In the genomic region with DNA sequence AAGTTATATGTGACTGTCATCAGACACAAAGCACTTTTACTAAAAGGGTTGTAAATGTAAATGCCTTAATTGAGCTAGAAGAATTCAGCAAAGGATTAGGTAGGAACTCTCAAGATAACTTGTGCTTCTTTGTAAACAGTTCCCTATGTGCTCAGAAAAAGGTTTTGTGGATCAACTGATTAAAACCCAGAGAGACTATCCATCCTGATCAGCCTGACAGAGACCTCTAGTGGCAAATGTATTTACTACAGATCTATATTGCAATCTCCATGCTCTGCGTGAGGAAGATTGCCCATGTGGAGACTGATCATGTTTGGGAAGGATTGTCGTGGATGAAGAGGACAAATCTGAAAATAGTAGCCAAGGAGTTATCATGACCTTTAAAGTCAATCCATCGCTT, we compare ENCODE assay signal across 9 mouse cellular contexts. TPM values are rescaled to one million over a fixed set of nuclear protein-coding genes. Genes with fewer than 3 reads are reported as not detected.
DNase-seq lines count a peak whose midpoint lies in the region; ATAC-seq and TF ChIP-seq lines count a peak whose summit lies in the region.
"Had no signal": no experiment of that assay in that cellular context is flagged by ENCODE, and none has a peak within 500 bp of the region (broad histone marks: within the 10 kb centered on the region; RNA-seq: fewer than 3 reads in every experiment).

No protein-coding gene starts in this region.

- H3K9me3 ChIP-seq in forebrain, embryonic 10.5 days, result no peaks in the 10 kb centered on the region
- no peaks in the 10 kb centered on the region for H3K9me3 ChIP-seq in forebrain, embryonic 12.5 days
- no peaks in the 10 kb centered on the region for H3K9me3 ChIP-seq in lung, embryonic 14.5 days (ENCODE audit: low read depth, low read length)
- H3K9me3 ChIP-seq in forebrain, embryonic 16.5 days (ENCODE audit: control insufficient read depth, low read length), result no peaks in the 10 kb centered on the region

- peak; percentile 12 for DNase-seq in forebrain, embryonic 10.5 days (ENCODE audit: extremely low spot score, low spot score)
- peak; percentile 75 for DNase-seq in lung, embryonic 14.5 days
- no peak for DNase-seq in lung, postnatal 14 days
- DNase-seq in adrenal gland, adult 18-20 months (ENCODE audit: low spot score in 2 of 2), result no peak
- no peak for DNase-seq in adrenal gland, adult 2 months
- DNase-seq: cerebellum, postnatal 25 days had no signal

- WGBS in forebrain, embryonic 10.5 days, result 15% methylated on average over 3 of the region's 3 CpGs
- 22% methylated on average over 3 of the region's 3 CpGs for WGBS in forebrain, embryonic 12.5 days
- 10% methylated on average over 3 of the region's 3 CpGs for WGBS in lung, embryonic 14.5 days
- WGBS in forebrain, embryonic 16.5 days, result 25% methylated on average over 3 of the region's 3 CpGs

- no peaks in the 10 kb centered on the region for H3K27me3 ChIP-seq in forebrain, embryonic 10.5 days (ENCODE audit: poor library complexity, severe bottlenecking)
- H3K27me3 ChIP-seq in forebrain, embryonic 12.5 days, result no peaks in the 10 kb centered on the region
- H3K27me3 ChIP-seq in lung, embryonic 14.5 days (ENCODE audit: insufficient read depth, low read length), result no peaks in the 10 kb centered on the region
- no peaks in the 10 kb centered on the region for H3K27me3 ChIP-seq in forebrain, embryonic 16.5 days (replicated peaks; ENCODE audit: control insufficient read depth, insufficient read depth, low read length)

- 0 out of 2 replicates have a peak, but pooled peaks cover 2% of the 10 kb centered on the region for H3K36me3 ChIP-seq in forebrain, embryonic 10.5 days (replicated peaks)
- no peaks in the 10 kb centered on the region for H3K36me3 ChIP-seq in forebrain, embryonic 12.5 days (replicated peaks)
- H3K36me3 ChIP-seq in lung, embryonic 14.5 days (ENCODE audit: insufficient read depth), result no peaks in the 10 kb centered on the region
- no peaks in the 10 kb centered on the region; the same call in 1 of the 2 replicates for H3K36me3 ChIP-seq in forebrain, embryonic 16.5 days (ENCODE audit: control insufficient read depth, insufficient read depth)

- peak; percentile 63 for TF ChIP-seq CTCF in lung, embryonic 14.5 days (IDR thresholded peaks at IDR 0.05; ENCODE audit: low read depth)

- H3K9ac ChIP-seq in forebrain, embryonic 12.5 days, result no peak overlapping the region
- no peak overlapping the region for H3K9ac ChIP-seq in lung, embryonic 14.5 days
- H3K9ac ChIP-seq in forebrain, embryonic 16.5 days (replicated peaks; ENCODE audit: low read depth, low read length), result no peak overlapping the region

- H3K4me2 ChIP-seq in forebrain, embryonic 12.5 days, result no peak overlapping the region
- no peak overlapping the region for H3K4me2 ChIP-seq in lung, embryonic 14.5 days
- no peak overlapping the region for H3K4me2 ChIP-seq in forebrain, embryonic 16.5 days (ENCODE audit: low read length)

- H3K4me1 ChIP-seq in forebrain, embryonic 10.5 days, result peaks cover 4% of the 10 kb centered on the region
- no peaks in the 10 kb centered on the region; the same call in 1 of the 2 replicates for H3K4me1 ChIP-seq in forebrain, embryonic 12.5 days
- no peaks in the 10 kb centered on the region for H3K4me1 ChIP-seq in lung, embryonic 14.5 days (ENCODE audit: insufficient read depth)
- no peaks in the 10 kb centered on the region for H3K4me1 ChIP-seq in forebrain, embryonic 16.5 days (replicated peaks; ENCODE audit: control insufficient read depth, insufficient read depth, low read length)

- no peak overlapping the region for H3K4me3 ChIP-seq in forebrain, embryonic 10.5 days
- no peak overlapping the region for H3K4me3 ChIP-seq in forebrain, embryonic 12.5 days (replicated peaks)
- H3K4me3 ChIP-seq in lung, embryonic 14.5 days (ENCODE audit: low read depth, low read length), result no peak overlapping the region
- no peak overlapping the region for H3K4me3 ChIP-seq in forebrain, embryonic 16.5 days (replicated peaks; ENCODE audit: low read length)

- ATAC-seq in forebrain, embryonic 12.5 days (ENCODE audit: low FRiP score), result no peak
- no peak for ATAC-seq in lung, embryonic 14.5 days (ENCODE audit: insufficient read depth)
- peak; percentile 63 for ATAC-seq in forebrain, embryonic 16.5 days
- peak; percentile 60; the same call in 1 of the 2 replicates for ATAC-seq in neutrophil, adult 5-6 weeks (ENCODE audit: extremely low read depth, insufficient number of reproducible peaks, low FRiP score, poor library complexity, severe bottlenecking)

- no peak overlapping the region for H3K27ac ChIP-seq in forebrain, embryonic 10.5 days
- no peak overlapping the region for H3K27ac ChIP-seq in forebrain, embryonic 12.5 days
- no peak overlapping the region for H3K27ac ChIP-seq in lung, embryonic 14.5 days (ENCODE audit: low read depth)
- no peak overlapping the region for H3K27ac ChIP-seq in forebrain, embryonic 16.5 days (ENCODE audit: low read length)

RNA-seq across cellular contexts. Expression of a gene that starts 19.8 kb away (rescaled TPM):
- polyA plus RNA-seq in forebrain, embryonic 10.5 days (2016; fragmentation: Nextera tagmentation; extraction: Ambion mirVana), result 99.3 and 107 TPM in 2 replicates
- polyA plus RNA-seq in forebrain, embryonic 12.5 days (2016; fragmentation: Nextera tagmentation; extraction: Ambion mirVana), result 126 and 139 TPM in 2 replicates
- polyA plus RNA-seq in lung, embryonic 14.5 days (2014; fragmentation: Nextera tagmentation; extraction: Ambion mirVana), result 129 and 135 TPM in 2 replicates
- polyA plus RNA-seq in forebrain, embryonic 16.5 days (2015; fragmentation: Nextera tagmentation; extraction: Ambion mirVana), result 78.0 and 96.6 TPM in 2 replicates
- 413 and 456 TPM in 2 replicates for total RNA-seq in neutrophil, adult 5-6 weeks (2017)
- 100 to 1,000 TPM in 1 of 2 experiments, 10 to 100 TPM in 1; 89.0 to 102 TPM for total RNA-seq in adrenal gland, adult 18-20 months (2021)
- total RNA-seq in adrenal gland, adult 2 months (2021), result 100 to 1,000 TPM in 1 of 2 experiments, 10 to 100 TPM in 1; 65.8 to 125 TPM
- 120 and 136 TPM in 2 replicates for polyA plus RNA-seq in adrenal gland, adult 2 months (2012; rRNA removed)

Comparison
In these comparisons a context has a peak if more than half of its experiments do, and no peak if none do; other contexts are left out.
1. DNase-seq: peak in forebrain, embryonic 10.5 days (single experiment) and lung, embryonic 14.5 days (single experiment); none in lung, postnatal 14 days (single experiment), adrenal gland, adult 18-20 months (0 of 2) and adrenal gland, adult 2 months (single experiment).
2. ATAC-seq: peak in forebrain, embryonic 16.5 days (single experiment) and neutrophil, adult 5-6 weeks (single experiment); none in forebrain, embryonic 12.5 days (single experiment) and lung, embryonic 14.5 days (single experiment).